Mouse (Mus musculus) stomach, postnatal 0 days (tissue): ENCODE results near the gene Cyfip2.

ENCODE experiments used
- CTCF ChIP-seq: IDR thresholded peaks from 2 replicates; pipeline ENCODE4 v1.5.1; 2016; ENCODE audit warnings: antibody characterized with exemption, low read depth, mild to moderate bottlenecking, moderate library complexity
- EP300 ChIP-seq: optimal IDR thresholded peaks from 2 replicates; pipeline ENCODE3; 2016; ENCODE audit warnings: antibody characterized with exemption

GRCm38 (mm10) chr11:46276168-46276567 lies 36.5 kb downstream of the Cyfip2 start:
- TF ChIP-seq CTCF: no peak
- no peak for TF ChIP-seq EP300
